Mouse (Mus musculus): ENCODE measurements around the gene Gm49378. TPM values are rescaled to one million over a fixed set of nuclear protein-coding genes. Genes with fewer than 3 reads are reported as not detected.

The Gm49378 gene
- polyA plus RNA-seq, 1 experiment from 2014 or later = 3.0 TPM

- whole genome bisulfite sequencing = 83% methylated on average over 7 of the region's 7 CpGs
- H3K4me3 ChIP-seq = no peak overlapping the region
- H3K27ac ChIP-seq = no peak overlapping the region
- no peaks in the 10 kb centered on the region for H3K4me1 ChIP-seq
- ATAC-seq (ENCODE audit: insufficient number of reproducible peaks, insufficient read depth, low FRiP score, low TSS enrichment) = no peak
- H3K36me3 ChIP-seq = peaks cover 6% of the 10 kb centered on the region; the same call in 1 of the 2 replicates
- H3K27me3 ChIP-seq = no peaks in the 10 kb centered on the region
- H3K9ac ChIP-seq = no peak overlapping the region
- no peak overlapping the region for H3K4me2 ChIP-seq (replicated peaks)
- no peaks in the 10 kb centered on the region for H3K9me3 ChIP-seq
These were observed 13.8 kb upstream of the Gm49378 start for GRCm38 (mm10) chr14:55651528-55651927.

DNA sequence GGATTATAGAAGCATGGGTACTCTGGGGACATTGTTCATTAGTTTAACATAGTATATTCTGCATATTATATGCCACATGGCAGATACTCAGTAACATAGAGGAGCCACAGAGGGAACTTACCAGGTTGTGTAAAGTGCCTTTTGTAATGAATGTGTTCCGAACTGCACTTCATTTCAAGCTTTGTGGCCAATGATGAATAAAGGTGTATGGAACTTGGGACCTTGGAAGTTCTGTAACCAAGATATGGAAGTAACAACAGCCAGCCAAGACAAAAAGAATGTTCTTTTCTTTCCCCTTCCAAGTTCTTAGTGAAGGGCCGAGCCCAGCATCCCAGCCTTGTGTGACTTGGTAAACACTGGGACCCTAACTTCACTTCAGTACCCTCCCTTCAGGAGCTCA lies 12.2 kb upstream of the Gm49378 start, which contains the start of gene Tssk4:
Gene Tssk4, plus strand, starts transcription at position 301 of the 400 bp plus-strand sequence.
- Histone ChIP-seq H3K4me3 (no peak within 1 kb of the TSS), H3K9ac (no peak within 1 kb of the TSS), H3K27ac (no peak within 1 kb of the TSS), H3K9me3 (no peaks in the 10 kb centered on the region), H3K36me3 (peaks cover 11% of the 10 kb centered on the region; the same call in 1 of the 2 replicates), H3K4me1 (peaks cover 3% of the 10 kb centered on the region), H3K4me2 (replicated peaks) (no peak within 1 kb of the TSS), H3K27me3 (no peaks in the 10 kb centered on the region)
- no peak for ATAC-seq (ENCODE audit: insufficient number of reproducible peaks, insufficient read depth, low FRiP score, low TSS enrichment)
- 93% methylated on average over 2 of the region's 2 CpGs for WGBS

GRCm38 (mm10) chr14:55644261-55644888 lies 6.7 kb upstream of the Gm49378 start:
- Histone ChIP-seq H3K27ac (peak overlapping the region; percentile 26), H3K9ac (peak overlapping the region; percentile 96), H3K4me2 (replicated peaks) (peak overlapping the region; percentile 92), H3K4me3 (peak overlapping the region; percentile 95), H3K4me1 (peaks cover 19% of the 10 kb centered on the region), H3K27me3 (no peaks in the 10 kb centered on the region), H3K36me3 (peaks cover 33% of the 10 kb centered on the region), H3K9me3 (no peaks in the 10 kb centered on the region)
- WGBS = 20% methylated on average over 17 of the region's 17 CpGs
- ATAC-seq (ENCODE audit: insufficient number of reproducible peaks, insufficient read depth, low FRiP score, low TSS enrichment) = no peak

DNA sequence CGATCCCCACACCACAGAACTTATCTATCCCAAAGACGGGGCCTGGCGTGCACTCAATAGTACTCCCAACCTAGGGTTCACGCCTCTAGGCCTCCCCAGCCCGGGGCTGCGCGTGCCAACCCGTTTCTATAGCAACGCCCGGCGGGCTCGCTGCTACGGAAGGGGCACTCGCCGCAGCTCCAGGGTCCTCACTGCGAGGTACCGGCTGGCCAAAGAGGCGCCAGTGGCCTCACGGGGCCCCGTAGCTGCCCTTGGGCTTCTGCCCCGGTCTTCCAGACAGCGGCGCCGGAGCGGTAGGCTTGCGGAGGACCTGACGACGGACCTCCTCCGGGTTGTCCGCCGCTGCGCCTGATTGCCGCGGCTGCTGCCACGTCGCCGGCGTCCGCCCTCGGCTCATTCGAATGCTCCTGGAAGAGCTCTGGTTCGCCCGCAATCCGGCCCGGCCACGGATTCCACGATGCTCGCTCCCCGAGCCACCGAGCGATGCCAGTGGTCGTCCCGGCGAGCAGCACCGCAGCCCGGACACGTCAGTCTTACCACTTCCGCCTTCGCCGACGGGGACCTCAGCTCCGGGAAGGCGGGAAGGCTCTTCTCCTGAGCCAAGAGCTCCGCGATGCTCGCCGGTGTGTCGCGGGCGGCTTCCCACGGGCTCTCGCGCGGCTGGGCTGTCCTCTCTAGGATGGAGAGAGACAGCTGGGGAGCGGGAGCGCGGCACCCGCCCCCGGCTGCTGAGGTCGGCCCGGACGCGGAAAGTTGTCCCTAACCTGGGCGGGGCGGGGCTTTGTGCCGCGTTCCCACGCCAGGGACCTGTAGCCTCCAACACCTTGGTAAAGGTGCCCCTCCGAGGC lies 5.6 kb upstream of the Gm49378 start, which contains the start of gene Tm9sf1:
Gene Tm9sf1, minus strand, starts transcription at position 747 of the 848 bp plus-strand sequence.
- peak within 1 kb of the TSS; percentile 95 for H3K4me3 ChIP-seq
- peaks cover 43% of the 10 kb centered on the region for H3K36me3 ChIP-seq
- peak; percentile 82 for ATAC-seq (ENCODE audit: insufficient number of reproducible peaks, insufficient read depth, low FRiP score, low TSS enrichment)
- peak within 1 kb of the TSS; percentile 96 for H3K9ac ChIP-seq
- peaks cover 19% of the 10 kb centered on the region for H3K4me1 ChIP-seq
- H3K4me2 ChIP-seq (replicated peaks) = peak within 1 kb of the TSS; percentile 92
- no peaks in the 10 kb centered on the region for H3K9me3 ChIP-seq
- H3K27me3 ChIP-seq = no peaks in the 10 kb centered on the region
- H3K27ac ChIP-seq = peak within 1 kb of the TSS; percentile 88
- WGBS = under 1% methylated on average over 89 of the region's 89 CpGs

- peaks cover 49% of the 10 kb centered on the region for H3K36me3 ChIP-seq
- no peak for ATAC-seq (ENCODE audit: insufficient number of reproducible peaks, insufficient read depth, low FRiP score, low TSS enrichment)
- H3K27me3 ChIP-seq = no peaks in the 10 kb centered on the region
- peak overlapping the region; percentile 92 for H3K4me2 ChIP-seq (replicated peaks)
- peak overlapping the region; percentile 96 for H3K9ac ChIP-seq
- H3K4me1 ChIP-seq = peaks cover 19% of the 10 kb centered on the region
- H3K9me3 ChIP-seq = no peaks in the 10 kb centered on the region
- H3K4me3 ChIP-seq = peak overlapping the region; percentile 95
- 20% methylated on average over 8 of the region's 8 CpGs for WGBS
- peak overlapping the region; percentile 88 for H3K27ac ChIP-seq
These were observed 5.0 kb upstream of the Gm49378 start for GRCm38 (mm10) chr14:55642679-55643059.

- H3K9ac ChIP-seq = no peak overlapping the region
- no peak overlapping the region for H3K27ac ChIP-seq
- H3K27me3 ChIP-seq = no peaks in the 10 kb centered on the region
- no peak overlapping the region for H3K4me2 ChIP-seq (replicated peaks)
- no peaks in the 10 kb centered on the region for H3K9me3 ChIP-seq
- H3K4me1 ChIP-seq = peaks cover 20% of the 10 kb centered on the region
- H3K36me3 ChIP-seq = peaks cover 53% of the 10 kb centered on the region
- ATAC-seq (ENCODE audit: insufficient number of reproducible peaks, insufficient read depth, low FRiP score, low TSS enrichment) = no peak
- H3K4me3 ChIP-seq = no peak overlapping the region
- 94% methylated on average over 13 of the region's 13 CpGs for WGBS
These were observed 3.6 kb upstream of the Gm49378 start for GRCm38 (mm10) chr14:55641291-55641690.

DNA sequence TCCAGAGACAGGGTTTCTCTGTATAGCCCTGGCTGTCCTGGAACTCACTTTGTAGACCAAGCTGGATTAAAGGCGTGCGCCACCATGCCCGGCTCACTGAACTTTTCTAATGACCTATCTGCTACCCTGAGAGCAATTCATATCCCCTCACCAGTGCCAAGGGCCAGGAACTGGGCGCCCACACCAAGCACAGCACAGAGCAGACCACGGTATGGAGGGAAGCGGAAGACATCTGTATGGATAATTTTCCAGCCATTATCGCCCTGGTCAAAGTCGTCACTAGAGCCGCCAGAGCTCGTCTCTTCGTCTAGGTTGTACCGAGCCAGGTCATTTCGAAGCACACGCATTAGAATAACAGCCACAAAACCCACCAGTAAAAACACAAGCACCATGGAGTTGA lies 3.1 kb upstream of the Gm49378 start:
- Histone ChIP-seq H3K36me3 (peaks cover 53% of the 10 kb centered on the region), H3K4me2 (replicated peaks) (no peak overlapping the region), H3K9me3 (no peaks in the 10 kb centered on the region), H3K9ac (no peak overlapping the region), H3K4me3 (no peak overlapping the region), H3K27me3 (no peaks in the 10 kb centered on the region), H3K4me1 (peaks cover 23% of the 10 kb centered on the region), H3K27ac (no peak overlapping the region)
- ATAC-seq (ENCODE audit: insufficient number of reproducible peaks, insufficient read depth, low FRiP score, low TSS enrichment) = no peak
- WGBS = 94% methylated on average over 14 of the region's 14 CpGs

- Histone ChIP-seq H3K27me3 (no peaks in the 10 kb centered on the region), H3K9me3 (no peaks in the 10 kb centered on the region), H3K9ac (peak within 1 kb of the TSS; percentile 67), H3K4me1 (peaks cover 13% of the 10 kb centered on the region), H3K27ac (peak within 1 kb of the TSS; percentile 41; the same call in 1 of the 2 replicates), H3K4me3 (peak within 1 kb of the TSS; percentile 59), H3K36me3 (peaks cover 81% of the 10 kb centered on the region), H3K4me2 (replicated peaks) (peak within 1 kb of the TSS; percentile 94)
- ATAC-seq (ENCODE audit: insufficient number of reproducible peaks, insufficient read depth, low FRiP score, low TSS enrichment) = peak; percentile 71
- WGBS = 2% methylated on average over 33 of the region's 33 CpGs
These were observed 2.1 kb downstream of the Gm49378 start, which contains the start of gene Ipo4 for GRCm38 (mm10) chr14:55635523-55636007. Gene Ipo4, minus strand, starts transcription at chr14:55635957.

DNA sequence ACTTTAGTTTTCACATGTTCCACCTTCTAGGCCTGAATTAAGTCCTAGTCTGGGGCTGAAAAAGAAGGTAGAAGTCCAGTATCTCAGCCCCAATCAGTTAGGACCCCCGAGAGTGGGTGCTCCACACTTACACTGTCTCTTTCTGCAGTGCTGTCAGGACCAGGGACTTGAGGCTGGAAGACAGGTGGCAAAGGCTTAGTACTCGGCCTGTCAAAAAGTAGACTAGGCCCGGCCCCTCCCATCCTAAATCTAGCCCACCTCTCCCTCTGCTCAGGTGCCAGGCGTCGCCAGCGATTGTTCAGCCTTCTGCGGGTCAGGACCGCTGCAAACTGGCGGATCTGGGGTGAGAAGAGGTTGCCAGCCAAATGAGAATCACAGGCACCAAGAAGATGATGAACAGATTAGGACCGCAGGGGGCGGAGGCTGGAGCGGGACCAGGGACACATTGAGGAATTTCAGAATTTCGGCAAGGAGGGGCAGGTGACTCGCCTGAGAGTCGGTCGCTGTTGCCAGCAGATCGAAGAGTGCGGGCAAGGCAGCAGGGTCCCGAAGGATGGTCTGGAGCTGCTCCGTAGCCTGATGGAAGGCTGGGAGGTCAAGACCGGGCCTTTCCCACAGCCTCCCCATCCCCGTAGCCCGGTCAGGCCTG lies 2.7 kb downstream of the Gm49378 start:
- Histone ChIP-seq H3K9me3 (no peaks in the 10 kb centered on the region), H3K4me3 (peak overlapping the region; percentile 59), H3K36me3 (peaks cover 81% of the 10 kb centered on the region), H3K27me3 (no peaks in the 10 kb centered on the region), H3K4me1 (peaks cover 13% of the 10 kb centered on the region), H3K27ac (peak overlapping the region; percentile 41; the same call in 1 of the 2 replicates), H3K4me2 (replicated peaks) (peak overlapping the region; percentile 94), H3K9ac (peak overlapping the region; percentile 67)
- WGBS = 5% methylated on average over 23 of the region's 23 CpGs
- peak; percentile 57; the same call in 1 of the 2 replicates for ATAC-seq (ENCODE audit: insufficient number of reproducible peaks, insufficient read depth, low FRiP score, low TSS enrichment)

DNA sequence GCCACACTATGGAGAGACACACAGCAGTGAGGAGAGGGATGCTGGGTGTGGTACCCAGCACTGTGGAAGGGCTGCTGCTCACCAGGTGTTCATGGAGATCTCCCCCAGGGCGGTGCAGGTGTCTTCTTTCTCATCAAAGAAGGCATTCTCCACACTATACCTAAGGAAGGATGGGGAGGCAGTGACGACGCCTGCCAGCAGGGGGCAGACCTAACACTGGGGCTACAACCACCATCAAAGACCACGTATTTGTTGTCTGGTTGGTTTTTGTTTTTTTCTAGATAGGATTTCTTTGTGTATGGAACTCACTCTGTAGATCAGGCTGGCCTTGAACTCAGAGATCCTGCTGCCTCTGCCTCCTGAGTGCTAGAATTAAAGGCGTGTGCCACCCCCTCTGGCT lies 8.4 kb downstream of the Gm49378 start:
- ATAC-seq (ENCODE audit: insufficient number of reproducible peaks, insufficient read depth, low FRiP score, low TSS enrichment) = no peak

GRCm38 (mm10) chr14:55628077-55628827 lies 9.4 kb downstream of the Gm49378 start:
- Histone ChIP-seq H3K4me3 (no peak overlapping the region), H3K9me3 (no peaks in the 10 kb centered on the region), H3K4me2 (replicated peaks) (no peak overlapping the region), H3K36me3 (peaks cover 91% of the 10 kb centered on the region), H3K9ac (no peak overlapping the region), H3K27me3 (no peaks in the 10 kb centered on the region), H3K27ac (no peak overlapping the region), H3K4me1 (no peaks in the 10 kb centered on the region)
- ATAC-seq (ENCODE audit: insufficient number of reproducible peaks, insufficient read depth, low FRiP score, low TSS enrichment) = no peak
- 96% methylated on average over 27 of the region's 27 CpGs for WGBS

More for the DNA sequence above, 8.4 kb downstream of the Gm49378 start:
- Histone ChIP-seq H3K4me2 (replicated peaks) (no peak overlapping the region), H3K9me3 (no peaks in the 10 kb centered on the region), H3K27ac (no peak overlapping the region), H3K4me3 (no peak overlapping the region), H3K27me3 (no peaks in the 10 kb centered on the region), H3K4me1 (peaks cover 1% of the 10 kb centered on the region), H3K36me3 (peaks cover 97% of the 10 kb centered on the region), H3K9ac (no peak overlapping the region)
- 50% methylated on average over 5 of the region's 5 CpGs for WGBS

Data from embryonic facial prominence, embryonic 12.5 days (tissue).